Mouse (Mus musculus): ENCODE results near the gene Platr17. TPM values are rescaled to one million over a fixed set of nuclear protein-coding genes. Genes with fewer than 3 reads are reported as not detected.
"Not testable (repeated sequence)": the region's sequence is repeated elsewhere in the genome, so short reads cannot be mapped to it uniquely, and the experiment has no call there.

The Platr17 gene
- polyA plus RNA-seq, 1 experiment from 2014 or later = 0.91 TPM

DNA sequence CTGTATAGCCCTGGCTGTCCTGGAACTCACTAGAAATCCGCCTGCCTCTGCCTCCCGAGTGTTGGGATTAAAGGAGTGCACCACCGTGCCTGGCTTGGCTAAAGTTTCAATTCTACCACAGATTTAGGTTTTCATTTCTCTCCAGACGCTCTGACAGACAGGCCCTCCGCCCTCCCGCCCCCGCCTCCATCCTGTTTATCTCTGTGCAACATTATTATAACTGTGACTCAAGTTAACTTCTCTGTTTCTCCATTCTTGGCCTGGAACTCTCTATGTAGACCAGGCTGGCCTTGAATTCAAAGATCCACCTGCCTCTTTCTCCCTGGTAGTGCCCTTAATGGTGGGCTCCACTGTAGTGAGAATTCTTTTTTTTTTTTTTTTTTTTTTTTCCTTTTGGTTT is 2.4 kb upstream of the Platr17 start:
- WGBS (ENCODE audit: insufficient replicate concordance) = 14% methylated on average over 7 of the region's 7 CpGs
- H3K27ac ChIP-seq = peak overlapping the region; percentile 64

DNA sequence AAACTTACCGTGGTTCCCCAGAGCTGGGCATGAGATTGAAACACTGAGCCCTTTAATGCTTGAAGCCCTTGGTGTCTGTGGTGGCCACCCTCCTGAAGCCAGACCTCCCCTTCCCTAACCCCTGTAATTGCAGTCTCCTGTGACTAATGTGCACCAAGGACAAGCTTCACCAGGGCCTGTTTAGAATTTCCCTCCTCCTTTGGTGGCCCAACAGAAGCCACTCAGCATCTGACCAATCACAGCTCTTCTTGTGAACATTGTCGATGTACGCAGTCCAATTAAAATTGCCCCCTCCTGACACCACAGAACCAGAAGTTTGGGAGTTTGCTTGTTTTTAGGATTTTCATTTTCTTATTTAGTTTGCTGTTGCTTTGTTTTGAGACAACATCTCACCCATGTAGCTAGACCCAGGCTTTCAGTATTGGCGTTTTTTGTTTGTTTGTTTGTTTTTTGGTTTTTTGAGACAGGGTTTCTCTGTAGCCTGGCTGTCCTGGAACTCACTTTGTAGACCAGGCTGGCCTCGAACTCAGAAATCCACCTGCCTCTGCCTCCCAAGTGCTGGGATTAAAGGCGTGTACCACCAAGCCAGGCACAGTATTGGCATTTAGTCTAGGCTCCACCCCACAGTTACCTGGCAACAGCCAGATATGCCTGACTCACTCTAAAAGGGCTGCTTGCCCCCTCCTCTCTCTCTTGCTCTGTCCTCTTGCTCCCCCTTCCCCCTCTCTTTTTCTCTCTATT is 854 bp upstream of the Platr17 start:
- not testable (repeated sequence) for H3K27me3 ChIP-seq; H3K4me3 ChIP-seq (replicated peaks); ATAC-seq (ENCODE audit: low read depth); H3K36me3 ChIP-seq; DNase-seq; H3K4me2 ChIP-seq; H3K9me3 ChIP-seq (replicated peaks)
- peak overlapping the region; percentile 64 for H3K27ac ChIP-seq
- H3K4me1 ChIP-seq (replicated peaks) = peaks cover 87% of the 10 kb centered on the region
- H3K9ac ChIP-seq = 0 out of 2 replicates have a peak overlapping the region, but pooled peaks have one; percentile 26
- 61% methylated on average over 6 of the region's 6 CpGs for WGBS (ENCODE audit: insufficient replicate concordance)

More for the DNA sequence above, 2.4 kb upstream of the Platr17 start:
- ATAC-seq (ENCODE audit: low read depth) (no peak), DNase-seq (no peak)
- Histone ChIP-seq H3K9me3 (replicated peaks) (no peaks in the 10 kb centered on the region), H3K4me2 (peak overlapping the region; percentile 18; the same call in 1 of the 2 replicates), H3K27me3 (no peaks in the 10 kb centered on the region), H3K9ac (0 out of 2 replicates have a peak overlapping the region, but pooled peaks have one; percentile 0), H3K36me3 (no peaks in the 10 kb centered on the region), H3K4me1 (replicated peaks) (peaks cover 89% of the 10 kb centered on the region), H3K4me3 (replicated peaks) (no peak overlapping the region)

DNA sequence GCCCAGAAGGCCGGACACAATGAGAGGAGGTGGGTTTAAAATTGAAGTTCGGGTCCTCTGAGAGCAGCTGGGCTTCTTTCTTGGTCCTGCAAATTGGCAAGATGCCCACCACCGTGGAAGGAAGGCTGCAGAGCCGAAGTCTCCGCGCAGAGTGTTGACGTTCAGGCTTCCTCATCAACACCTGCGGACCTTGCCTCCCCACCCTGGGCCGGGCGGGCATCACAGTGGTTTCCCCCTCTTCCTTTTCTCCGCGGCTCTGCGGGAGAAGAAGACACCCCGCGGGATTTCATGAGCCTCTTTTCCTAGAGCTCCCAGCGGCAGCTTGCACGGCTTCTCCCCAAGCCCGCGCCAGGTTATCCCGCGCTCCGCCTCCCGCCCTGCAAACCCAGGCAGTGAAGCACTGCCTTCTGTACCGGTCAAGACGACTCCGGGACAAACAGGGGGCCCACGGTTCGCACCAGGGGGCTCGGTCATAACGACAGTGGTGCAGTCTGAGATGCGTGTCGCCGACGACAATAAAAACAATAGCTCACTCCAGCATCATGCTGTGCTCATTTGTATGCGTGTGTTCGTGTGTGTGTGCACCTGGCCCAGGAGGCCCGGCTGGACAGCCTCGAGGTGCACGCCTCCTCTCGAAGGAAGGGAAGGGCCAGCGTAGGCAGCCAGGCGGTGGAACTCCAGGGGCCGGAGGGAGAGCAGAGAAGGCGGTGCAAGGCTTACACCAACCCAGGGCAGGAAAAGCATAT is 3.6 kb downstream of the Platr17 start:
- DNase-seq = no peak
- Histone ChIP-seq H3K27ac (peak overlapping the region; percentile 93), H3K4me3 (replicated peaks) (peak overlapping the region; percentile 71), H3K4me2 (peak overlapping the region; percentile 99), H3K9me3 (replicated peaks) (no peaks in the 10 kb centered on the region), H3K27me3 (no peaks in the 10 kb centered on the region), H3K9ac (peak overlapping the region; percentile 87), H3K4me1 (replicated peaks) (peaks cover 72% of the 10 kb centered on the region), H3K36me3 (peaks cover 30% of the 10 kb centered on the region)
- ATAC-seq (ENCODE audit: low read depth) = peak; percentile 60
- WGBS (ENCODE audit: insufficient replicate concordance) = under 1% methylated on average over 44 of the region's 44 CpGs

DNA sequence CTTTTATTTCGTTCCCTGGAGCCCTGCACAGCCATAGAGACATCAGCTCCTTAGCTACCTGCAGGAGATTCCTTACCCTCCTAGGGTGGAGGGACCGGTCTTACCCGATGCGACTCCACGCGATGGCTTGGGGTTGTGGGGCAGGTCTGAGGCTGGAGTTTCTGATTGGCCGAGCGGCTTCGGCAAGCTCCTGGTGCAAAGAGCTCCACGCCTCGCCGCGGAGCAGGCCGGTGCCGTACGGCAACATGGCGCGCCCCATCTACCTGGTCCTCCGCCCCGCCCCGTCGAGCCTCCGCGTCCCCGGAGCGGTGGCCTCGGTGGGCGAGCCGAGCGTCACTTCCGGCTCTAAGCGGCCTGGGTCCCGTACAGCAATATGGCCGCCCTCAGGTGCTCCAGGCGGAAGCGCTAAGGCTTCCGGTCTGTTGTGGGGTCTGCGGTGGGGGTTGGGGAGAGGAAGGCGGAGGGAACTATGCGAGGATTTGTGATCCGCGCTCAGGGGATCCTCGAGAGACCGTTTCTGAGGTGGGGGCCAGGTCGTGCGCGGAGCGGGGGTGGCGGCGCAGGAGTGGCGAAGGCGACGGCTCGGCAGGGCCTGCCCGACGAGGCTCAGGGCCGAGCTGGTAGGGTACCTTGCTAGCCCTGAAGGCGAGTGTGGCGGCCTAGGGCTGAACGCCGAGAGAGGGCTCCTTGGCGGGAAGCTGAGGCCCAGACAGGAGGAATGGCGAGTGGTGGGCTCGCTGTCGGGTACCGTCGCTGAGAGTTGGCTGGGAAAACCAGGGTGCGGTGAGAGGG is 4.3 kb downstream of the Platr17 start, which contains the start of gene Daxx:
TSS of gene Daxx (plus strand) at position 338 of the 792 bp plus-strand sequence.
- Histone ChIP-seq H3K9ac (peak within 1 kb of the TSS; percentile 87), H3K27me3 (no peaks in the 10 kb centered on the region), H3K27ac (peak within 1 kb of the TSS; percentile 93), H3K4me3 (replicated peaks) (peak within 1 kb of the TSS; percentile 71), H3K4me1 (replicated peaks) (peaks cover 72% of the 10 kb centered on the region), H3K36me3 (peaks cover 38% of the 10 kb centered on the region), H3K4me2 (peak within 1 kb of the TSS; percentile 99), H3K9me3 (replicated peaks) (no peaks in the 10 kb centered on the region)
- ATAC-seq (ENCODE audit: low read depth) (peak; percentile 94), DNase-seq (peak; percentile 97)
- under 1% methylated on average over 68 of the region's 68 CpGs for WGBS (ENCODE audit: insufficient replicate concordance)

DNA sequence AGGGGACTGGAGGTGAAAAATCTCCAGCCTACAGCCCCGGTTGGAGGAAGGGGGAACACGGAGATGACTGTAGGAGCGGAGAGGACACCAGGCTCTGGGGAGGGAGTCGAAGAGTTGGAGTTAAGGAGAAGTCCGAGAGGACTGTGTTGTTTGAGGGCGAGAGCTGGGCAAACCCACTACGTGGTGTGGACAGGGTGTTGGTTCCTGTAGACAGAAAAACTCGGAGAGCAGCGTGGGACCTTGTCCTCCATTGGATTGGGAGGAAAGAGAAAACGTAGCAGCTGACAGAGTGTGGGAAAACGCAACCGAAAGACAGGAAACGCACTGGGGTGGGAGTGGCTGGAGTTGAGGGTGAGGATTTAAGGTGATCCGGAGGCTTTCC is 4.9 kb downstream of the Platr17 start:
- peak overlapping the region; percentile 71 for H3K4me3 ChIP-seq (replicated peaks)
- H3K36me3 ChIP-seq = peaks cover 44% of the 10 kb centered on the region
- H3K9me3 ChIP-seq (replicated peaks) = no peaks in the 10 kb centered on the region
- under 1% methylated on average over 14 of the region's 14 CpGs for WGBS (ENCODE audit: insufficient replicate concordance)
- H3K27ac ChIP-seq = peak overlapping the region; percentile 93
- H3K4me1 ChIP-seq (replicated peaks) = peaks cover 74% of the 10 kb centered on the region
- no peak for DNase-seq
- H3K4me2 ChIP-seq = peak overlapping the region; percentile 99
- H3K9ac ChIP-seq = peak overlapping the region; percentile 87
- ATAC-seq (ENCODE audit: low read depth) = no peak
- no peaks in the 10 kb centered on the region for H3K27me3 ChIP-seq

DNA sequence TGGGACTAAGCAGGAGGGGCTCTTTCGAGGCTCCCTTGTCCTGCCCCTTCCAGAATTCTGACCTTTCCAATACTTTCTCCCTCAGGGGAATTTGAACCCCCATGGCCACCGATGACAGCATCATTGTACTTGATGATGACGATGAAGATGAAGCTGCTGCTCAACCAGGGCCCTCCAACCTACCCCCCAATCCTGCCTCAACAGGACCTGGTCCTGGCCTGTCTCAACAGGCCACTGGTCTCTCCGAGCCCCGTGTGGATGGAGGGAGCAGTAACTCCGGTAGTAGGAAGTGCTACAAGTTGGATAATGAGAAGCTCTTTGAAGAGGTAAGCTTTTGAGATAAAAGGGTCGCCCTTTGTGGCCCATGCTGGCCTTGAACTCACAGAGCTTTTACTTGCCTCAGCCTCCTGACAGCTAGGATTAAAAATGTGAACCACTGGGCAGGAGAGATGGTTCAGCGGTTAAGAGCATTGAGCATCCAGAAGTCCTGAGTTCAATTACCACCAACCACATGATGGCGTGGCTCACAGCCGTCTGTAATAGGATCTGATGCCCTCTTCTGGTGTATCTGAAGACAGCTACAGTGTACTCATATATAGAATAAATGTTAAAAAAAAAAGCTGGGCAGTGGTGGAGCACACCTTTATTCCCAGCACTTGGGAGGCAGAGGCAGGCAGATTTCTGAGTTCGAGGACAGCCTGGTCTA is 5.6 kb downstream of the Platr17 start:
- Histone ChIP-seq H3K9ac (peak overlapping the region; percentile 87), H3K9me3 (replicated peaks) (no peaks in the 10 kb centered on the region), H3K27me3 (no peaks in the 10 kb centered on the region), H3K36me3 (peaks cover 48% of the 10 kb centered on the region), H3K4me1 (replicated peaks) (peaks cover 78% of the 10 kb centered on the region), H3K27ac (peak overlapping the region; percentile 93), H3K4me3 (replicated peaks) (peak overlapping the region; percentile 71), H3K4me2 (peak overlapping the region; percentile 99)
- DNase-seq (no peak), ATAC-seq (ENCODE audit: low read depth) (no peak)
- 40% methylated on average over 11 of the region's 11 CpGs for WGBS (ENCODE audit: insufficient replicate concordance)

DNA sequence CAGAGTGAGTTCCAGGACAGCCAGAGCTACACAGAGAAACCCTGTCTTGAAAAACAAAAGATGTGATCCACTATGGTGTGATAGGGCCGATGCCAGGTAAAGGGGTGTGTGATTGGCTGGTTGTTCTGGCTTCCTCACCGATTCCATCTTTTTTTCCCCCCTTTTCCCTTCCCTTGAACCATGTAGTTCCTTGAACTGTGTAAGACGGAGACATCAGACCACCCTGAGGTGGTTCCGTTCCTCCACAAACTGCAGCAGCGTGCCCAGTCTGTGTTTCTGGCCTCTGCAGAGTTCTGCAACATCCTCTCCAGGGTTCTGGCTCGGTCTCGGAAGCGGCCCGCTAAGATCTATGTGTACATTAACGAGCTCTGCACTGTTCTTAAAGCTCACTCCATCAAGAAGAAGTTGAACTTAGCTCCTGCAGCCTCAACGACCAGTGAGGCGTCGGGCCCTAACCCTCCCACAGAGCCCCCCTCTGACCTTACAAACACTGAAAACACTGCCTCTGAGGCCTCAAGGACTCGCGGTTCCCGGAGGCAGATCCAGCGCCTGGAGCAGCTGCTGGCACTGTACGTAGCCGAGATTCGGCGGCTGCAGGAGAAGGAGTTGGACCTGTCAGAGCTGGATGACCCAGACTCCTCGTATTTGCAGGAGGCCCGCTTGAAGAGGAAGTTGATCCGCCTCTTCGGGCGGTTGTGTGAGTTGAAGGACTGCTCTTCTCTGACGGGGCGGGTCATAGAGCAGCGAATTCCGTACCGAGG is 6.3 kb downstream of the Platr17 start:
- WGBS (ENCODE audit: insufficient replicate concordance) = 87% methylated on average over 31 of the region's 31 CpGs
- no peaks in the 10 kb centered on the region for H3K27me3 ChIP-seq
- ATAC-seq (ENCODE audit: low read depth) = no peak

DNA sequence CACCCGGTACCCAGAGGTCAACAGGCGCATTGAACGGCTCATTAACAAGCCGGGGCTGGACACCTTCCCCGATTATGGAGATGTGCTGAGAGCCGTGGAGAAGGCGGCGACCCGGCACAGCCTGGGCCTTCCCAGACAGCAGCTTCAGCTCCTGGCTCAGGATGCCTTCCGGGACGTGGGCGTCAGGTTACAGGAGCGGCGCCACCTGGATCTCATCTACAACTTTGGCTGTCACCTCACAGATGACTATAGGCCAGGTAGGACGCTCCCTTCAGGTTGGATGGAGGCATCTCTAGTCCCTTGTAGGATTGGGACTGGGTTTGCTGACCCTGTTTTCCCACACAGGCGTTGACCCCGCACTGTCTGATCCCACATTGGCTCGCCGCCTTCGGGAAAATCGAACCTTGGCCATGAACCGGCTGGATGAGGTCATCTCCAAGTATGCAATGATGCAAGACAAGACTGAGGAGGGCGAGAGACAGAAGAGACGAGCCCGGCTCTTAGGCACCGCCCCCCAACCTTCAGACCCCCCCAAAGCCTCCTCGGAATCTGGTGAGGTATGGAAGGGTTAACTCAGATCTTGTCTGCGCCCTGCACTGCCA is 7.0 kb downstream of the Platr17 start:
- H3K27me3 ChIP-seq = no peaks in the 10 kb centered on the region
- H3K9ac ChIP-seq = no peak overlapping the region
- DNase-seq (no peak), ATAC-seq (ENCODE audit: low read depth) (no peak)
- H3K4me3 ChIP-seq (replicated peaks) = no peak overlapping the region
- no peak overlapping the region for H3K4me2 ChIP-seq
- H3K36me3 ChIP-seq = peaks cover 51% of the 10 kb centered on the region
- peaks cover 76% of the 10 kb centered on the region for H3K4me1 ChIP-seq (replicated peaks)
- H3K27ac ChIP-seq = no peak overlapping the region
- whole genome bisulfite sequencing (ENCODE audit: insufficient replicate concordance) = 92% methylated on average over 28 of the region's 28 CpGs
- peaks cover 3% of the 10 kb centered on the region for H3K9me3 ChIP-seq (replicated peaks)

More for the DNA sequence above, 6.3 kb downstream of the Platr17 start:
- Histone ChIP-seq H3K9ac (no peak overlapping the region), H3K4me1 (replicated peaks) (peaks cover 74% of the 10 kb centered on the region), H3K36me3 (peaks cover 48% of the 10 kb centered on the region), H3K4me2 (peak overlapping the region; percentile 99; the same call in 1 of the 2 replicates), H3K4me3 (replicated peaks) (no peak overlapping the region), H3K27ac (no peak overlapping the region), H3K9me3 (replicated peaks) (no peaks in the 10 kb centered on the region)
- no peak for DNase-seq

DNA sequence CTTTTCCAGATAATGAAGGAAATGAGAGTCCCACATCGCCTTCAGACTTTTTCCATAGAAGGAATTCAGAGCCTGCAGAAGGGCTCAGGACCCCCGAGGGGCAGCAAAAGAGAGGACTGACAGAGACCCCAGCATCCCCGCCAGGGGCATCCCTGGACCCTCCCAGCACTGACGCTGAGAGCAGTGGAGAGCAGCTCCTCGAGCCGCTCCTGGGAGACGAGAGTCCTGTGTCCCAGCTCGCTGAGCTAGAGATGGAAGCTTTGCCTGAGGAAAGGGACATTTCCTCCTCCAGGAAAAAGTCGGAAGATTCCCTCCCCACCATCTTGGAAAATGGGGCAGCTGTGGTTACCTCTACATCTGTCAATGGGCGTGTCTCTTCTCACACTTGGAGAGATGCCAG is 8.3 kb downstream of the Platr17 start:
- H3K4me2 ChIP-seq = no peak overlapping the region
- no peak overlapping the region for H3K9ac ChIP-seq
- no peak overlapping the region for H3K4me3 ChIP-seq (replicated peaks)
- H3K4me1 ChIP-seq (replicated peaks) = peaks cover 76% of the 10 kb centered on the region
- H3K27ac ChIP-seq = no peak overlapping the region
- ATAC-seq (ENCODE audit: low read depth) = no peak
- H3K36me3 ChIP-seq = peaks cover 64% of the 10 kb centered on the region
- peaks cover 16% of the 10 kb centered on the region for H3K9me3 ChIP-seq (replicated peaks)
- DNase-seq = no peak
- WGBS (ENCODE audit: insufficient replicate concordance) = 83% methylated on average over 10 of the region's 10 CpGs
- H3K27me3 ChIP-seq = no peaks in the 10 kb centered on the region

DNA sequence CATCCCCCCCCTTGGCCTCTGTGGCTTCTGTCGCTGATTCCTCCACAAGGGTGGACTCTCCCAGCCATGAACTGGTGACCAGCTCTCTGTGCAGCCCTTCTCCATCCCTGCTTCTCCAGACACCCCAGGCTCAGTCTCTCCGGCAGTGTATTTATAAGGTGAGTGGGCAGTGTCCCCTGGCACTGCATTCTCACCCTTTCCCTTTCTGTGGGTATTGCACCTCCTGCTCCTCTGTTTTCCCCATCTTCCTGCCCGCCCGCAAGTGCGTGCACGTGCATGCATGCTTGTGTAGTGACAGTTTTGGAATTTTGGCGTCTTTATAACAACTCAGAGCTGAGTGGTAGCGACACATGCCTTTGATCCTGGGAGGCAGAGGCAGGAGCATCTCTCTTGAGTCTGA is 9.0 kb downstream of the Platr17 start:
- no peak overlapping the region for H3K4me2 ChIP-seq
- ATAC-seq (ENCODE audit: low read depth) (no peak), DNase-seq (no peak)
- peaks cover 76% of the 10 kb centered on the region for H3K4me1 ChIP-seq (replicated peaks)
- H3K9me3 ChIP-seq (replicated peaks) = peaks cover 19% of the 10 kb centered on the region
- H3K27me3 ChIP-seq = no peaks in the 10 kb centered on the region
- no peak overlapping the region for H3K4me3 ChIP-seq (replicated peaks)
- peak overlapping the region; percentile 82; the same call in 1 of the 2 replicates for H3K27ac ChIP-seq
- peaks cover 67% of the 10 kb centered on the region for H3K36me3 ChIP-seq
- H3K9ac ChIP-seq = peak overlapping the region; percentile 10; the same call in 1 of the 2 replicates
- WGBS (ENCODE audit: insufficient replicate concordance) = 91% methylated on average over 8 of the region's 8 CpGs

All from liver, embryonic 13.5 days (tissue).